Mouse (Mus musculus) layer of hippocampus, adult 18-20 months (tissue): ENCODE data around the gene Mkks. TPM values are rescaled to one million over a fixed set of nuclear protein-coding genes. Genes with fewer than 3 reads are reported as not detected.
A peak's percentile ranks its signal among the peaks of the same experiment; 100 is the strongest.
"Not testable (repeated sequence)": the region's sequence is repeated elsewhere in the genome, so short reads cannot be mapped to it uniquely, and the experiment has no call there.

Source experiments
- DNase-seq, 2 experiments: peaks; one replicate each; pipeline ENCODE4 v3.0.0; 2022; ENCODE audit warnings: low spot score in 2 of 2
- long read RNA-seq: library from polyadenylated mRNA; stranded (forward); transcript quantifications from one replicate; pipeline ENCODE4 v2.0.0, GENCODE M21; 2021
- total RNA-seq, 2 experiments: library from RNA; stranded (reverse); gene quantifications; 2 replicates each; pipeline ENCODE4 v1.2.3; 2021

Mkks gene
- 10 to 100 TPM; 17.0 to 25.1 TPM for total RNA-seq
- long read RNA-seq, transcript Mkks-202 (6 exons, 3,178 nt): major isoform, 27 of 37 reads
- long read RNA-seq, partial matches to known transcripts: 4 of 37 reads
- long read RNA-seq, other reads (novel, unspliced or antisense): 5 of 37 reads

- peak; percentile 99 for DNase-seq
Measured at GRCm38 (mm10) chr2:136891068-136891950, at the start of gene Mkks, which contains the start of the genes Slx4ip and AL731706.1. Mkks (minus strand) TSS chr2:136891389. Slx4ip (plus strand) TSS chr2:136891218. AL731706.1 (minus strand) TSS chr2:136891389.

DNA sequence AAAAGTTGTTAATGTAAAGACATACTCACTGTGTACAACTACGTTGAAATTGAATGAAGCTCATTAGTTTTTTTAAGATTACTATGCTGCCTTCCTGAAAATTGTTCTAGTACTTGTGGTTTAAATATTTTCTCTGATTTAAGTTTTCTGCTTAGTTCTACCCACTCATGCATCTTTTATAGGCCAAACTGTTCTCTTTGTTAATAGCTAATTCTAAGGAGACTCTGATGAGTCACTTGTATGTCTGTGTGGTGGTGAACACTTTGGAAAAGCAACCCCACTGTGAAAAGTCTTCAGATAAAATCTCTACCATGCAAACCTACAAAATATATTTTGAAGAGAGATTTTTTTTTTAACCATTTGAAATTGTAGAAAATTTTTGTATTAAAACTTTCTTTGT lies 47.1 kb upstream of the Mkks start:
- DNase-seq: no peak

GRCm38 (mm10) chr2:136936391-136937288 lies 45.5 kb upstream of the Mkks start:
- no peak for DNase-seq

- peak in 1 of 2 experiments; percentile 51 for DNase-seq
Measured at GRCm38 (mm10) chr2:136921003-136921408, 29.8 kb upstream of the Mkks start.

- no peak for DNase-seq
Measured at GRCm38 (mm10) chr2:136920257-136920993, 29.2 kb upstream of the Mkks start.

DNA sequence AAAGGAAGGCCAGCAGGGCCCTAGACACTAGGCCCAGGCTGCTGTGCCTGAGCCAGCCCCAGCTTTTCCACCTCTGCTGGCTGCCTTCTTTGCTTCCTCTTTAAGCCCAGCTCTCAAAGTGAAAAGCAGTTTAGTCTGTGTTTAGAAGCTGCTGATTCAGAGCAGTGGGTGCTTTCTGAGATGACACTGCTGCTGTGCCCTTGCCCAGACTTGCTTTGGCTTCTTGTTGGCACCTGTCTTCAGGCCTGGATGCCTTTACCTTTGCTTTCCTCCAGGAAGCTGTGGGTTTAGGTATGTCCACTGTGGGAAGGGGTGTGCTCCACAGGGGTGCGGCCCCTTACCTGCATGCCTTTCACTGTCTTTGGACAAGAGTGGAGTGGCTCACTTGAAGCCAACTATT lies 28.2 kb upstream of the Mkks start:
- no peak for DNase-seq

DNA sequence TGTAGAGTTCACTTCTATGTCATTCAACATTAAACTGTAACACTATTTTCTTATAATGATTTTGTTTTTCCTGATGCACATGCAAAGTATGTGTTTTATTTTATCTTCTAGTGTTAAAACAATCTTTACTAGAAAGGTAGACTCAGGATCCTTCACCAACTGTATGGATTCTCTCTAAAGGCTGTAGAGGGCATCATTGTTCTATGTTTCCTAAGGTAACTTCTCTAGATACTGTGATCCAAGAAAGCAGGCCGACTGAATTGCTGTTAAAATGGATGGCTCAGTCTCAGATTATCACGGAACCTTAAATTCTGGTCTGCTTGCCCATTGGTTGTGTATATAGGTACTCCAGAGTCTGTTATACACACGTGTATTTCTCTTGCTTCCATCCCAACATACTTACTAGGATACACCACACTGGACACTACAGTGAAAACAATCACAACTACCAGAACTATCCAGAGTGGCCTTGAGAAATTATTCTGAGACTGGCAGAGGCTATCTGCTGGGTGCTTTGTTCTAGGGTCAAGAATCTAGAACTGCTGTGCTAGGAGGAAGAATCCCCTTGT lies 23.2 kb upstream of the Mkks start:
- peak in 1 of 2 experiments; percentile 20 for DNase-seq

DNA sequence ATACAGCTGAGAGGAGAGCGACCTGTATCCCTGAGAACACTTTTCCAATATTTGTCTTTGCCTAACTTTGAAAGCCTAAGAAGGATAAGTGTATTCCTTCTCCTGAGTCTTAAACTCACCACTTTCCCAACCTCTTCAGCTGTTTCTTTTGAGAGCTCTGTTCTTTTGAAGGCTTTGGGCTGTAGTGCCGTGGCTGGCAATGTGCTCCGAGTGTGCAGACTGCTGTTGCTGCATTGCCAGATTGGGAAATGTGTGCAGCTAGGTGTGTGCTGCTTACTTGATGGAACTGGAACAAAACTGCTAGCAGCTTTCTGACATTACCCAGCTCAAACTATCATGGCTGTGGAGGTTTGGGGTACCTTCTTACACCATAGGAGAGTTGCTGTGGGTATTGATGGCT lies 21.8 kb upstream of the Mkks start:
- DNase-seq: no peak

- no peak for DNase-seq
Measured at GRCm38 (mm10) chr2:136911958-136912411, 20.8 kb upstream of the Mkks start.

- no peak for DNase-seq
Measured at GRCm38 (mm10) chr2:136909298-136909697, 18.1 kb upstream of the Mkks start.

DNA sequence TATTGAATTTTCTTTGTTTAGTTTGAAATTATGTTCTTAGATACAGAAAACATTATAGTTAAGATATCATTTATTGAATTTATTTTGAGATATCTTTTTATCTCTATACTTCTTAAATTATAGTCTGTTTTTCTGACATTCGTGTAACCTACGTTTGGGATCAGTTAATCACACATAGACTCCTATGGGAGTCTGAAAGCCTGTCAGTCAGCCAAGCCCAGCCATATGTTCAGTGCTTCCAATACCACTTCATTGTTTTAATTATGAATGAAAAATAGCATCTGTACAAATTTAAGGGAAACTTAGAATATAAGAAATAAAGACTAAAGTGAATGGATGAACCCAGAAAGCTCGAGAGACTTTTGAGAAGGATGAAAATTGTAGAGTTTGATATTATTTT lies 17.4 kb upstream of the Mkks start:
- DNase-seq: peak in 1 of 2 experiments; percentile 34

DNA sequence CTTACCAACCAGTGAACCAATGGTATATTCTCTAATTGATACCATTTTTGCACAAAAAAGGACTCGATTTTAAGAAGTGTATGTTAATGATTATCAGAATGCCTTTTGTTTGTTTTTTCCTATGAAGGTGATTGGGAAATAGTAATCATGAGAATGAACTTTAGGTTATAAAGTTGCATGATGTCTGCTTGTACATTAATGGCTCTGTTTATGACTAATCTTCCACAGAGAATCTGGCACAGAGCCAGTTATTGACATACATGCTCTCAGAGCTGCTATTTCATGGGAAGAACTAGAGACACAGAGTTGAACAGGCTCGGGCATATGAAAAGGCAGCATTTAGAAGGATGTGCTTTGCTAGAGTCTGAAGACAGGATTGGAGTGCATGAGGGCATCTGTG lies 4.9 kb upstream of the Mkks start:
- DNase-seq: no peak

DNA sequence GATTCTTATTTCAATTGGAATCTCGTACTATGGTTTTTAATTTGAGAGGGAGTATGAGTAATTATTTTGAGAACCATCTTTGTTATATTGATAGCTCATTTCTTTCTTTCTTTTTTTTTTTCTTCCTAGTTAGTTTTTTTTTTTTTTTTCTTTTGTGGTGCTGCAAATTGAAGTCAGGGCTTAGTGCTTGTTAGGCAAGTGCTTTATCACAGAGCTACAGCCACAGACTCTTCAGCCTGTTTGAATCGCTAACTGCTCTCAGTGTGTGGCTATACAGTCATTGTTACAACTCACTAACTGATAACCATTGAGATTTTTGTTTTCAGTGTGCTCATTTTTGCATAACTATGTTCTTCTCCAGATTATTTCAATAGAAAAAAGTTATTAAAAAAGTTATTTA lies 3.3 kb upstream of the Mkks start:
- no peak for DNase-seq

DNA sequence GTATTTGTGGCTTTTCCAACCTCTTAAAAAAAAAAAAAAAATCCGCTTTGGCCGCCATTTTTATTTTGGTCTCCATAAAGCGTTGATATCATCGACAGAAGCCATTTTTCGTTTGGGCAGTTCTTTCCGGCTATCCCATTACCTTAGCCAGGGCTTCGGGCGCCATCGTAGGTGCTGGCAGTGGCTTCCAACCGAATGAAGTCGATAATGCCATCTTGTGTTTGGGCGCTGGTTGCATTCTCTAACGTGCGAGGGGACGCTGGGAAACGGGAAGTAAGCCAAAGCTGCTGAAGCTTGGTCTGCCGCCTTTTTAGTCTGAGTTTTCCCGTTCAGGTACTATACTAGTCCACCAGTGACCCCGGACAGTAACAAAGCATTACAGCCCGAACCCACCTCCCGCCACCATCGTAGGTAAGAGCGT lies 772 bp upstream of the Mkks start:
- peak; percentile 96 to 99 for DNase-seq

DNA sequence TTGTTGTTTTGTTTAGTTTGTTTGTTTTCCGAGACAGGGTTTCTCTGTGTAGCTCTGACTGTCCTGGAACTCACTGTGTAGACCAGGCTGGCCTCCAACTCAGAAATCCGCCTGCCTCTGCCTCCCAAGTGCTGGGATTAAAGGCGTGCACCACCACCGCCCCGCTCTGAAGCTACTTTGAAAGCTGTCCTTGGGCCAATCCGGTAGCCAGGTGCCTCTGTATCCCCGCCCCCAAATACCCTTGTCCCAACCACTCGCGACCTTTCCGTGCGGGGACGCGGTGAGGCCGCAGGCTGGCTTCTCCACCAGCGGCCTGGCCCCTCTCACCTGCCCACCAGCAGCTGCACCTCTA lies 497 bp downstream of the Mkks start:
- DNase-seq: not testable (repeated sequence)

- peak in 1 of 2 experiments; percentile 72 for DNase-seq
Measured at GRCm38 (mm10) chr2:136886846-136887245, 4.3 kb downstream of the Mkks start.

DNA sequence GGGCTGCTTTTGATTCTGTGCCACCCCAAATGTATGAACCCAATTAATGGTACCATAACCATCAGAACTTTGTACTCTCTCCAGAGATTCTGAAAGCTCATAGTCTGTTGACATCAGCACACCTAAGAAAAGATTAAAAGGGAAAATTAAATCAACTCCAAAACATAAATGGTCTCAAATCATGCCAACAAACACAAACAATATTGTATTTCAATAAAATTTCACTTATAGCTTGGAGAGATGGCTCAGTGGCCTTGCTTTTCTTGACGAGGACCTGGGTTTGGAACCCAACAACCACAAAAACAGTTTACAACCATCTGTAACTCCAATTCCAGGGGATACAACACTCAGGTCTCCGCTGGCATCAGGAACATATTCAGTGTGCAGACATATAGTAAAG lies 5.6 kb downstream of the Mkks start, which contains the start of gene AL731706.2:
Gene AL731706.2, minus strand, starts transcription at position 101 of the 400 bp plus-strand sequence.
- no peak for DNase-seq

DNA sequence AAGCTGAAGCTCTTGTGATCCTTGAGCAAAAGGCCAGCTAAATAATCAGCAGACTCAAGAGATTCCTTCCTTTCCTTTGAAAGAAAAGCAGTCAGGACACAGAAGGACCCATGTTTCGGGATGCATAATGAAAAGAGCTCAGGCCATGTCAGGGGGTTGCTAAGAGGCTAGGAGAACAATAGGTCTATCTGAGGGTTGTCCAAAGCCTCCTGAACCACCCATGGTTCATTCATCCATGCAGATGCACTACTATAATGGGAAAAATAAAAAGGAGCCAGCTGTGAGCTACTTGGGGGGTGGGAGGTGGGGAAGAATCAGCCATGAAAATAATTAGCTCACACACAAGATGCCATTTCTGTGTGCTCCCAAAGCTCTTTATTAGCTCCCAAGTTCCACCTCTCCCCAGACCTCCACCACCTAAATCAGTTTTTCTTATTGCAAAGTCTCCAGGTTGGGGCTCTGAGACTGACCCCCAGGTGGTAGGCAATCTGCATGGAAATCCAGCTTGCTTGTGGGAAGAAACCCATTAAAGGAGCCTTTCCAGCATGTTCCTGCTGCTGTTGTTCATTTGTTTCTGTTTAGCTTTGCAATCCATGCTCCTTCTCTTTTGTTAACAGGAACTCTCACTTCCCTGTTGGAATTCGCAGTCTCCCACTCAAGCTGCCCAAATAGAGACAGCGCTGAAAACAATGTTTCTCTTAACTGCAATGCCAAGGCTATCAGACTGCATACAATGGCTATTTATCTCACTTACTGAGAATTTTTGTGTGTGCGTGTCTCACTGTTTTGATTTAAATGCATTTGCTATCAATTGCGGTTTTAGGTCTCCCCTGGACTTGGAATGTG lies 36.4 kb downstream of the Mkks start:
- no peak for DNase-seq

GRCm38 (mm10) chr2:136850366-136850765 lies 40.8 kb downstream of the Mkks start:
- no peak for DNase-seq
